Mouse (Mus musculus): ENCODE measurements around the gene Gm38431. TPM values are rescaled to one million over a fixed set of nuclear protein-coding genes. Genes with fewer than 3 reads are reported as not detected.
"Not testable (repeated sequence)": the region's sequence is repeated elsewhere in the genome, so short reads cannot be mapped to it uniquely, and the experiment has no call there.

The Gm38431 gene
- polyA plus RNA-seq, 1 experiment from 2014 or later = 1.2 TPM

DNA sequence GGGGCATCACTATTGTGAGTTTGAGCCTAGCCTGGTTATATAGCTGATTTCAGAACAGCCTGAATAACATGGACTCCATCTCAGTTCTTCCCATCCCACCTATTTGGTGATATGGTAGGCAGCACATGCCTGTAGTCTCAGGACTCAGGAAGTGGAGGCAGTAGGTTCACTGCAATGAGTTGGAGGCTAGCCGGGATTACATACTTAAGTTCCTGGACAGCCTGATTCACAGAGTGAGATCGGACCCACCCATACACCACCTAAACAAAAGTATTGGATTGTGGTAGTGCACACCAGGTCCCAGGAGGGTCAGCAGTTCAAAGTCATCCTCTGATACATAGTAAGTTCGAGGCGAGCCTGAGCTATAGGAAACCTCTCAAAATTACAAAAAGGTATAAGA, 19.2 kb downstream of the Gm38431 start:
- H3K9me3 ChIP-seq = no peaks in the 10 kb centered on the region
- H3K4me1 ChIP-seq = peaks cover 16% of the 10 kb centered on the region
- peak overlapping the region; percentile 83 for H3K9ac ChIP-seq
- peaks cover 43% of the 10 kb centered on the region for H3K36me3 ChIP-seq
- peak overlapping the region; percentile 87 for H3K4me2 ChIP-seq
- 0 out of 2 replicates have a peak overlapping the region, but pooled peaks have one; percentile 74 for H3K27ac ChIP-seq
- ATAC-seq (ENCODE audit: insufficient number of reproducible peaks, low FRiP score, low TSS enrichment, low read depth) = no peak
- peak overlapping the region; percentile 89 for H3K4me3 ChIP-seq
- no peaks in the 10 kb centered on the region for H3K27me3 ChIP-seq
- 11% methylated on average over 4 of the region's 4 CpGs for WGBS

- Histone ChIP-seq H3K9me3 (no peaks in the 10 kb centered on the region), H3K4me1 (peaks cover 5% of the 10 kb centered on the region; the same call in 1 of the 2 replicates), H3K27ac (no peak within 1 kb of the TSS), H3K4me3 (no peak within 1 kb of the TSS), H3K9ac (no peak within 1 kb of the TSS), H3K36me3 (peaks cover 57% of the 10 kb centered on the region), H3K27me3 (no peaks in the 10 kb centered on the region), H3K4me2 (no peak within 1 kb of the TSS)
- ATAC-seq (ENCODE audit: insufficient number of reproducible peaks, low FRiP score, low TSS enrichment, low read depth) = no peak
- 86% methylated on average over 27 of the region's 27 CpGs for WGBS
Measured at GRCm38 (mm10) chr9:21067006-21067684, 24.7 kb downstream of the Gm38431 start, which contains the start of gene Zglp1. Gene Zglp1 (minus strand): TSS chr9:21067093.

DNA sequence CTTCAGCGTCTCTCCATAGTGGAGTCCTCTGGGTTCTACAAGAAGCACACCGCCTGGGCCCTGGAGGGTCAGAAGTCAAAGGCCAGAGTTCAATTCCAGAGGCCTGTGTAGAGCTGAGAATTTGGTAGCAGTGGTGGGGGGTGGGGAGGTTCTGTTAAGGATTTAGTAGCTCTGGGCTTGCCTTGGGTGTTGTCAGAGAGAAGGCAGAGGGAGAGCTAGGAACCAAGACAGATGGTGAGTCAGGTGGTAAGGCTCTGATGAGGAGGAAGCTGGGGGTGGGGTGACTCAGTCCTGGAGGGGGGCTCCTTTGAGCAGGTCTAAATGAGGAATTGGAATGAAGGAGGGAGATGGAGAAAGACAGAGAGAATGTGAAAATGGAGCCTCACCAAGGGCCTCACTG, 28.9 kb downstream of the Gm38431 start:
- WGBS = 87% methylated on average over 2 of the region's 2 CpGs
- H3K9ac ChIP-seq = no peak overlapping the region
- no peaks in the 10 kb centered on the region for H3K4me1 ChIP-seq
- H3K27me3 ChIP-seq = no peaks in the 10 kb centered on the region
- H3K4me2 ChIP-seq = no peak overlapping the region
- H3K27ac ChIP-seq = no peak overlapping the region
- no peak for ATAC-seq (ENCODE audit: insufficient number of reproducible peaks, low FRiP score, low TSS enrichment, low read depth)
- no peaks in the 10 kb centered on the region for H3K9me3 ChIP-seq
- no peak overlapping the region for H3K4me3 ChIP-seq
- H3K36me3 ChIP-seq = peaks cover 44% of the 10 kb centered on the region

GRCm38 (mm10) chr9:21051578-21051977, 40.2 kb downstream of the Gm38431 start:
- Histone ChIP-seq H3K4me3 (no peak overlapping the region), H3K4me1 (no peaks in the 10 kb centered on the region), H3K27me3 (no peaks in the 10 kb centered on the region), H3K36me3 (no peaks in the 10 kb centered on the region), H3K27ac (no peak overlapping the region), H3K9ac (no peak overlapping the region), H3K9me3 (no peaks in the 10 kb centered on the region), H3K4me2 (no peak overlapping the region)
- ATAC-seq (ENCODE audit: insufficient number of reproducible peaks, low FRiP score, low TSS enrichment, low read depth) = no peak
- 57% methylated on average over 10 of the region's 10 CpGs for whole genome bisulfite sequencing

GRCm38 (mm10) chr9:21045235-21045634, 46.6 kb downstream of the Gm38431 start:
- 78% methylated on average over 3 of the region's 3 CpGs for WGBS
- Histone ChIP-seq H3K27ac (no peak overlapping the region), H3K9ac (no peak overlapping the region), H3K4me2 (no peak overlapping the region), H3K4me1 (no peaks in the 10 kb centered on the region), H3K27me3 (peaks cover 6% of the 10 kb centered on the region; the same call in 1 of the 2 replicates), H3K9me3 (no peaks in the 10 kb centered on the region), H3K36me3 (no peaks in the 10 kb centered on the region), H3K4me3 (no peak overlapping the region)
- no peak for ATAC-seq (ENCODE audit: insufficient number of reproducible peaks, low FRiP score, low TSS enrichment, low read depth)

- H3K9me3 ChIP-seq; ATAC-seq (ENCODE audit: insufficient number of reproducible peaks, low FRiP score, low TSS enrichment, low read depth); H3K4me3 ChIP-seq; H3K9ac ChIP-seq; H3K27ac ChIP-seq; H3K36me3 ChIP-seq; H3K4me1 ChIP-seq; H3K4me2 ChIP-seq; H3K27me3 ChIP-seq: not testable (repeated sequence)
- 43% methylated on average over 1 of the region's 1 CpGs for WGBS
Measured at GRCm38 (mm10) chr9:21044785-21045184, 47.0 kb downstream of the Gm38431 start.

GRCm38 (mm10) chr9:21043563-21043962, 48.2 kb downstream of the Gm38431 start:
- Histone ChIP-seq H3K9ac (no peak overlapping the region), H3K4me3 (no peak overlapping the region), H3K4me1 (no peaks in the 10 kb centered on the region), H3K27me3 (peaks cover 21% of the 10 kb centered on the region), H3K9me3 (no peaks in the 10 kb centered on the region), H3K36me3 (no peaks in the 10 kb centered on the region), H3K4me2 (no peak overlapping the region), H3K27ac (no peak overlapping the region)
- 83% methylated on average over 4 of the region's 4 CpGs for WGBS
- ATAC-seq (ENCODE audit: insufficient number of reproducible peaks, low FRiP score, low TSS enrichment, low read depth) = no peak

- H3K4me3 ChIP-seq = no peak overlapping the region
Measured at GRCm38 (mm10) chr9:21041308-21041707, 50.5 kb downstream of the Gm38431 start.

GRCm38 (mm10) chr9:21039779-21040178, 52.0 kb downstream of the Gm38431 start:
- H3K9ac ChIP-seq = no peak overlapping the region
- WGBS = 77% methylated on average over 3 of the region's 3 CpGs
- no peak for ATAC-seq (ENCODE audit: insufficient number of reproducible peaks, low FRiP score, low TSS enrichment, low read depth)
- H3K4me3 ChIP-seq = no peak overlapping the region
- no peak overlapping the region for H3K4me2 ChIP-seq
- H3K4me1 ChIP-seq = peaks cover 25% of the 10 kb centered on the region
- H3K27ac ChIP-seq = no peak overlapping the region
- peaks cover 59% of the 10 kb centered on the region for H3K27me3 ChIP-seq
- H3K9me3 ChIP-seq = no peaks in the 10 kb centered on the region
- H3K36me3 ChIP-seq = no peaks in the 10 kb centered on the region

More at GRCm38 (mm10) chr9:21041308-21041707, 50.5 kb downstream of the Gm38431 start:
- H3K27ac ChIP-seq = no peak overlapping the region
- H3K27me3 ChIP-seq = peaks cover 43% of the 10 kb centered on the region
- H3K9ac ChIP-seq = no peak overlapping the region
- H3K36me3 ChIP-seq = no peaks in the 10 kb centered on the region
- H3K9me3 ChIP-seq = no peaks in the 10 kb centered on the region
- ATAC-seq (ENCODE audit: insufficient number of reproducible peaks, low FRiP score, low TSS enrichment, low read depth) = no peak
- H3K4me1 ChIP-seq = peaks cover 16% of the 10 kb centered on the region
- no peak overlapping the region for H3K4me2 ChIP-seq
- 38% methylated on average over 4 of the region's 4 CpGs for WGBS

DNA sequence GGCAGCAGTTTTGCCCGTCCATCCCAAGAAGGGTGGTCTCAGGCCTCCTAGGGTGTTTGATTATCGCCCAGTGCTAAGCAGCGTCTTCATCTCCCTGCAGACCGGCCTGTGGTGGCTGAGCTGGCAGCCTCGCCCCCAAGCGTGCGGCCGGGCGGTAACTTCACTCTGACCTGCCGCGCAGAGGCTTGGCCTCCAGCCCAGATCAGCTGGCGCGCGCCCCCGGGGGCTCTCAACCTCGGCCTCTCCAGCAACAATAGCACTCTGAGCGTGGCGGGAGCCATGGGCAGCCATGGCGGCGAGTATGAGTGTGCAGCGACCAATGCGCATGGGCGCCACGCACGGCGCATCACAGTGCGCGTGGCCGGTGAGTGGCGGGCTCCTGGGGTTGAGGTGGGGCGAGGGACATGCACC, 54.3 kb downstream of the Gm38431 start:
- Histone ChIP-seq H3K9me3 (no peaks in the 10 kb centered on the region), H3K9ac (peak overlapping the region; percentile 37), H3K36me3 (no peaks in the 10 kb centered on the region), H3K4me2 (peak overlapping the region; percentile 70), H3K4me3 (peak overlapping the region; percentile 40), H3K4me1 (peaks cover 39% of the 10 kb centered on the region), H3K27me3 (peaks cover 80% of the 10 kb centered on the region), H3K27ac (no peak overlapping the region)
- 3% methylated on average over 31 of the region's 31 CpGs for WGBS
- ATAC-seq (ENCODE audit: insufficient number of reproducible peaks, low FRiP score, low TSS enrichment, low read depth) = no peak

GRCm38 (mm10) chr9:21036666-21037065, 55.1 kb downstream of the Gm38431 start:
- H3K36me3 ChIP-seq = no peaks in the 10 kb centered on the region
- peaks cover 48% of the 10 kb centered on the region for H3K4me1 ChIP-seq
- no peak overlapping the region for H3K27ac ChIP-seq
- no peak for ATAC-seq (ENCODE audit: insufficient number of reproducible peaks, low FRiP score, low TSS enrichment, low read depth)
- 2% methylated on average over 22 of the region's 22 CpGs for whole genome bisulfite sequencing
- peaks cover 88% of the 10 kb centered on the region for H3K27me3 ChIP-seq
- H3K4me3 ChIP-seq = peak overlapping the region; percentile 40
- no peak overlapping the region for H3K9ac ChIP-seq
- peak overlapping the region; percentile 70 for H3K4me2 ChIP-seq
- H3K9me3 ChIP-seq = no peaks in the 10 kb centered on the region

- H3K9ac ChIP-seq = no peak overlapping the region
- ATAC-seq (ENCODE audit: insufficient number of reproducible peaks, low FRiP score, low TSS enrichment, low read depth) = no peak
- peaks cover 52% of the 10 kb centered on the region for H3K4me1 ChIP-seq
- no peak overlapping the region for H3K4me3 ChIP-seq
- WGBS = 11% methylated on average over 20 of the region's 20 CpGs
- no peak overlapping the region for H3K4me2 ChIP-seq
- H3K9me3 ChIP-seq = no peaks in the 10 kb centered on the region
- no peaks in the 10 kb centered on the region for H3K36me3 ChIP-seq
- H3K27ac ChIP-seq = no peak overlapping the region
- peaks cover 93% of the 10 kb centered on the region for H3K27me3 ChIP-seq
Measured at GRCm38 (mm10) chr9:21036161-21036560, 55.6 kb downstream of the Gm38431 start.
